ENCODE assay signal across 30 mouse cellular contexts in genomic region chr2:155701399-155701919, GRCm38 (mm10). TPM values are rescaled to one million over a fixed set of nuclear protein-coding genes. Genes with fewer than 3 reads are reported as not detected.
"Had no signal": no experiment of that assay in that cellular context is flagged by ENCODE, and none has a peak within 500 bp of the region (broad histone marks: within the 10 kb centered on the region; RNA-seq: fewer than 3 reads in every experiment).

No protein-coding gene starts in this region.

- DNase-seq: kidney, adult 2 months; kidney, postnatal 25 days; left cerebral cortex, postnatal 4 days; liver, postnatal 0 days; midbrain, embryonic 14.5 days; right cerebral cortex, postnatal 14 days; spleen, adult 18-20 months; thymus, adult 2 months; thymus, postnatal 14 days; thymus, postnatal 4 days had no signal

- H3K4me3 ChIP-seq: limb, embryonic 12.5 days; limb, embryonic 15.5 days; stomach, embryonic 15.5 days had no signal

- H3K4me2 ChIP-seq: limb, embryonic 12.5 days; limb, embryonic 15.5 days; liver, embryonic 11.5 days; midbrain, embryonic 11.5 days; stomach, embryonic 15.5 days had no signal

- H3K9ac ChIP-seq: limb, embryonic 12.5 days; limb, embryonic 15.5 days; liver, embryonic 14.5 days; liver, postnatal 0 days; stomach, embryonic 15.5 days had no signal

- H3K4me1 ChIP-seq: limb, embryonic 12.5 days; limb, embryonic 15.5 days had no signal

- ATAC-seq: inflammation-experienced regulatory T-cells, adult 6 months; intestine, embryonic 16.5 days; liver, postnatal 0 days had no signal

- H3K9me3 ChIP-seq: limb, embryonic 12.5 days; limb, embryonic 15.5 days; stomach, embryonic 15.5 days had no signal

- H3K27me3 ChIP-seq: limb, embryonic 12.5 days; limb, embryonic 15.5 days; stomach, embryonic 15.5 days had no signal

- H3K27ac ChIP-seq: kidney, postnatal 0 days; limb, embryonic 12.5 days; limb, embryonic 15.5 days; liver, embryonic 14.5 days; stomach, embryonic 15.5 days had no signal

RNA-seq across cellular contexts. Expression of gene Gm17581, which starts 34.2 kb away (rescaled TPM):
- total RNA-seq: layer of hippocampus, postnatal 14 days; left cerebral cortex, adult 8-10 months; left cerebral cortex, postnatal 14 days; left cerebral cortex, postnatal 4 days; megakaryocyte progenitor cell, adult 5-6 weeks; megakaryocyte-erythroid progenitor cell, adult 5-6 weeks; midbrain, postnatal 0 days had no signal
- polyA plus RNA-seq: inflammation-experienced regulatory T-cells, adult 6 months; intestine, embryonic 16.5 days; kidney, adult 2 months; kidney, embryonic 14.5 days; kidney, postnatal 0 days; large intestine, adult 2 months; limb, embryonic 12.5 days; limb, embryonic 15.5 days; liver, embryonic 11.5 days; liver, embryonic 14.5 days; liver, postnatal 0 days; lung, embryonic 16.5 days; midbrain, embryonic 11.5 days; midbrain, embryonic 14.5 days; midbrain, postnatal 0 days; neural tube, embryonic 11.5 days; neural tube, embryonic 14.5 days; stomach, embryonic 15.5 days; thymus, adult 2 months had no signal

RNA-seq across cellular contexts. Expression of gene Procr, which starts 49.5 kb away (rescaled TPM):
- total RNA-seq: megakaryocyte-erythroid progenitor cell, adult 5-6 weeks had no signal
